In genomic region chr12:52910345-52910744, GRCm38 (mm10) we compare ENCODE assay signal across 16 mouse cellular contexts.
DNase-seq lines count a peak whose midpoint lies in the region; ATAC-seq and TF ChIP-seq lines count a peak whose summit lies in the region.
"Had no signal": no experiment of that assay in that cellular context is flagged by ENCODE, and none has a peak within 500 bp of the region (broad histone marks: within the 10 kb centered on the region; RNA-seq: fewer than 3 reads in every experiment).

No protein-coding gene starts in this region.

- no peak for ATAC-seq in forebrain, embryonic 11.5 days (replicated peaks; ENCODE audit: low FRiP score)
- no peak for ATAC-seq in forebrain, embryonic 12.5 days (ENCODE audit: low FRiP score)
- 0 out of 2 replicates have a peak, but pooled peaks have one; percentile 47 for ATAC-seq in hindbrain, postnatal 0 days
- no peak for ATAC-seq in hindbrain, embryonic 12.5 days (ENCODE audit: low FRiP score)
- peak; percentile 58 for ATAC-seq in neural tube, embryonic 14.5 days (ENCODE audit: low read depth)
- ATAC-seq: activated CD4-positive, CD25-positive, alpha-beta regulatory T cell, adult 4 months; intestine, postnatal 0 days had no signal

- no peak for TF ChIP-seq CTCF in hindbrain, postnatal 0 days (IDR thresholded peaks at IDR 0.05; ENCODE audit: low read depth)

- no peaks in the 10 kb centered on the region for H3K36me3 ChIP-seq in forebrain, embryonic 11.5 days (ENCODE audit: control insufficient read depth, insufficient read depth, low read length)
- no peaks in the 10 kb centered on the region for H3K36me3 ChIP-seq in forebrain, embryonic 12.5 days (replicated peaks)
- no peaks in the 10 kb centered on the region for H3K36me3 ChIP-seq in heart, embryonic 10.5 days
- 0 out of 2 replicates have a peak, but pooled peaks cover 3% of the 10 kb centered on the region for H3K36me3 ChIP-seq in hindbrain, postnatal 0 days (ENCODE audit: insufficient read depth, low read length)
- no peaks in the 10 kb centered on the region for H3K36me3 ChIP-seq in hindbrain, embryonic 12.5 days
- H3K36me3 ChIP-seq in neural tube, embryonic 14.5 days (ENCODE audit: control insufficient read depth, insufficient read depth, low read length), result no peaks in the 10 kb centered on the region
- H3K36me3 ChIP-seq: embryonic facial prominence, embryonic 10.5 days; embryonic facial prominence, embryonic 13.5 days had no signal

- H3K4me1 ChIP-seq in forebrain, embryonic 11.5 days (replicated peaks; ENCODE audit: control insufficient read depth, insufficient read depth, low read length), result no peaks in the 10 kb centered on the region; the same call in 1 of the 2 replicates
- peaks cover 7% of the 10 kb centered on the region for H3K4me1 ChIP-seq in forebrain, embryonic 12.5 days
- H3K4me1 ChIP-seq in heart, embryonic 10.5 days, result 0 out of 2 replicates have a peak, but pooled peaks cover 4% of the 10 kb centered on the region
- no peaks in the 10 kb centered on the region for H3K4me1 ChIP-seq in hindbrain, postnatal 0 days (ENCODE audit: insufficient read depth, low read length)
- 0 out of 2 replicates have a peak, but pooled peaks cover 2% of the 10 kb centered on the region for H3K4me1 ChIP-seq in hindbrain, embryonic 12.5 days
- H3K4me1 ChIP-seq in neural tube, embryonic 14.5 days (ENCODE audit: control insufficient read depth, insufficient read depth, low read length), result no peaks in the 10 kb centered on the region

- H3K4me3 ChIP-seq in forebrain, embryonic 11.5 days (ENCODE audit: low read depth, low read length), result no peak overlapping the region
- no peak overlapping the region for H3K4me3 ChIP-seq in forebrain, embryonic 12.5 days (replicated peaks)
- H3K4me3 ChIP-seq in heart, embryonic 10.5 days, result no peak overlapping the region
- H3K4me3 ChIP-seq in hindbrain, postnatal 0 days (ENCODE audit: low read length), result no peak overlapping the region
- H3K4me3 ChIP-seq in hindbrain, embryonic 12.5 days, result no peak overlapping the region
- no peak overlapping the region for H3K4me3 ChIP-seq in neural tube, embryonic 14.5 days (ENCODE audit: low read depth, low read length)
- H3K4me3 ChIP-seq: embryonic facial prominence, embryonic 10.5 days; embryonic facial prominence, embryonic 13.5 days; erythroblast, embryonic 14.5 days; heart, adult 2 months had no signal

- no peak overlapping the region for H3K9ac ChIP-seq in forebrain, embryonic 11.5 days (ENCODE audit: low read length)
- H3K9ac ChIP-seq in forebrain, embryonic 12.5 days, result no peak overlapping the region
- no peak overlapping the region for H3K9ac ChIP-seq in hindbrain, postnatal 0 days (replicated peaks; ENCODE audit: low read length)
- H3K9ac ChIP-seq in hindbrain, embryonic 12.5 days, result no peak overlapping the region
- no peak overlapping the region for H3K9ac ChIP-seq in neural tube, embryonic 14.5 days (replicated peaks; ENCODE audit: low read depth, low read length)
- H3K9ac ChIP-seq: embryonic facial prominence, embryonic 13.5 days had no signal

- H3K9me3 ChIP-seq in forebrain, embryonic 11.5 days (ENCODE audit: control insufficient read depth, low read length), result no peaks in the 10 kb centered on the region
- no peaks in the 10 kb centered on the region for H3K9me3 ChIP-seq in forebrain, embryonic 12.5 days
- no peaks in the 10 kb centered on the region for H3K9me3 ChIP-seq in heart, embryonic 10.5 days
- H3K9me3 ChIP-seq in hindbrain, postnatal 0 days (ENCODE audit: low read length), result no peaks in the 10 kb centered on the region
- no peaks in the 10 kb centered on the region for H3K9me3 ChIP-seq in hindbrain, embryonic 12.5 days (replicated peaks)
- H3K9me3 ChIP-seq in neural tube, embryonic 14.5 days (ENCODE audit: control insufficient read depth, low read length), result no peaks in the 10 kb centered on the region
- H3K9me3 ChIP-seq: embryonic facial prominence, embryonic 10.5 days; embryonic facial prominence, embryonic 13.5 days had no signal

- DNase-seq in forebrain, embryonic 11.5 days (ENCODE audit: low spot score), result peak; percentile 38
- DNase-seq in heart, adult 11 months, result peak; percentile 79
- DNase-seq in heart, embryonic 10.5 days (ENCODE audit: low spot score), result no peak
- no peak for DNase-seq in hindbrain, postnatal 0 days (ENCODE audit: low spot score)
- DNase-seq in neural tube, embryonic 10.5 days (ENCODE audit: extremely low spot score, low spot score), result no peak
- DNase-seq: gastrocnemius, postnatal 25 days had no signal

- 84% methylated on average over 13 of the region's 13 CpGs for WGBS in forebrain, embryonic 11.5 days
- 88% methylated on average over 13 of the region's 13 CpGs for WGBS in forebrain, embryonic 12.5 days
- 79% methylated on average over 13 of the region's 13 CpGs for WGBS in heart, embryonic 10.5 days
- 76% methylated on average over 13 of the region's 13 CpGs for WGBS in hindbrain, postnatal 0 days
- 84% methylated on average over 13 of the region's 13 CpGs for WGBS in hindbrain, embryonic 12.5 days
- 79% methylated on average over 13 of the region's 13 CpGs for WGBS in neural tube, embryonic 14.5 days

- H3K27ac ChIP-seq in forebrain, embryonic 11.5 days (ENCODE audit: low read depth, low read length), result no peak overlapping the region
- no peak overlapping the region for H3K27ac ChIP-seq in forebrain, embryonic 12.5 days
- no peak overlapping the region for H3K27ac ChIP-seq in heart, embryonic 10.5 days
- no peak overlapping the region for H3K27ac ChIP-seq in hindbrain, postnatal 0 days
- no peak overlapping the region for H3K27ac ChIP-seq in hindbrain, embryonic 12.5 days
- H3K27ac ChIP-seq in neural tube, embryonic 14.5 days (ENCODE audit: low read depth, low read length), result no peak overlapping the region
- H3K27ac ChIP-seq: embryonic facial prominence, embryonic 10.5 days; embryonic facial prominence, embryonic 13.5 days; heart, adult 2 months had no signal

- H3K4me2 ChIP-seq in forebrain, embryonic 11.5 days (ENCODE audit: low read depth, low read length, severe bottlenecking), result no peak overlapping the region
- no peak overlapping the region for H3K4me2 ChIP-seq in forebrain, embryonic 12.5 days
- H3K4me2 ChIP-seq in hindbrain, postnatal 0 days (ENCODE audit: low read depth, low read length), result no peak overlapping the region
- H3K4me2 ChIP-seq in hindbrain, embryonic 12.5 days (replicated peaks), result no peak overlapping the region
- no peak overlapping the region for H3K4me2 ChIP-seq in neural tube, embryonic 14.5 days (ENCODE audit: low read depth, low read length)
- H3K4me2 ChIP-seq: heart, embryonic 11.5 days had no signal

- H3K27me3 ChIP-seq in forebrain, embryonic 11.5 days (ENCODE audit: control insufficient read depth, insufficient read depth, low read length), result no peaks in the 10 kb centered on the region
- no peaks in the 10 kb centered on the region for H3K27me3 ChIP-seq in forebrain, embryonic 12.5 days
- H3K27me3 ChIP-seq in heart, embryonic 10.5 days (ENCODE audit: insufficient read depth, poor library complexity, severe bottlenecking), result no peaks in the 10 kb centered on the region
- no peaks in the 10 kb centered on the region for H3K27me3 ChIP-seq in hindbrain, postnatal 0 days (ENCODE audit: insufficient read depth, low read length)
- no peaks in the 10 kb centered on the region for H3K27me3 ChIP-seq in hindbrain, embryonic 12.5 days
- no peaks in the 10 kb centered on the region for H3K27me3 ChIP-seq in neural tube, embryonic 14.5 days (ENCODE audit: control insufficient read depth, insufficient read depth, low read length)
- H3K27me3 ChIP-seq: embryonic facial prominence, embryonic 13.5 days had no signal

Comparison
In these comparisons a context has a peak if more than half of its experiments do, and no peak if none do; other contexts are left out.
1. ATAC-seq: peak in hindbrain, postnatal 0 days (single experiment) and neural tube, embryonic 14.5 days (single experiment); none in forebrain, embryonic 11.5 days (single experiment), forebrain, embryonic 12.5 days (single experiment) and hindbrain, embryonic 12.5 days (single experiment).
2. DNase-seq: peak in forebrain, embryonic 11.5 days (single experiment) and heart, adult 11 months (single experiment); none in heart, embryonic 10.5 days (single experiment), hindbrain, postnatal 0 days (single experiment) and neural tube, embryonic 10.5 days (single experiment).